Mouse (Mus musculus): ENCODE measurements around the gene Epn2. TPM values are rescaled to one million over a fixed set of nuclear protein-coding genes. Genes with fewer than 3 reads are reported as not detected.

Gene Epn2
- total and polyA plus RNA-seq, 3 experiments: 8.6 to 12.5 TPM; not detected in 1

DNA sequence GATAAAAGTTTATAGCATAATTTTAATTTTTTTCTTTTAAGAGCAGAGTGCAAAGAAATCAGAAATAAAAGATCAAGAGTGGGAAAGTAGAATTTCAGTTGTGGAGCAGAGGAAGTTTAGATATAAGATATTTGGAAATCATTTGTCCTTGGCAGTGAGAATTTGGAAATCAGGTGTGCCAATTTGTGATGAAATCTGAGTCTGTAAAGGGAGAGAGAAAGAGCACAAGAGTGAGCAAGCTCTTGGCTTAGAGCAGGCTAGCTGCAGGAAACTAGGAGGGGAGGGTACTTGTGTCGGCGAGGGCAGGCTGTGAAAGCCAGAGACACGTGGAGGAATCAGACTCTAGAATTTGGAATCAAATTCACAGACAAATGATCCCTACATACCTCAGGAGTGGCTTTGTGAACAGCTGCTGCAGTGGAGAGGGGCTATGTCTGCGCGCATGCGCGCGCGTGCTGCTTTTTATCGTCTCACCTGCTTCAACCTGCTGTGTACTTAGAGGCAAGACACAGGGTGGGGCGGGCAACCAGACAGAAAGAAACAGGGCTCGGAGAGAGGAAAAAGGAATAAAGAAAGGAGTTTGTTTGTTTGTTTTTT lies 102.6 kb downstream of the Epn2 start:
- no peak overlapping the region for H3K4me3 ChIP-seq (ENCODE audit: control insufficient read depth in 1 of 2, insufficient read depth in 1 of 2, low read depth in 2 of 2, low read length in 2 of 2)
- no peak overlapping the region for H3K9ac ChIP-seq (ENCODE audit: control insufficient read depth, low read depth, low read length, poor library complexity, severe bottlenecking)
- no peaks in the 10 kb centered on the region for H3K36me3 ChIP-seq (ENCODE audit: control insufficient read depth in 1 of 2, insufficient read depth in 2 of 2, low read length in 2 of 2)
- TF ChIP-seq NRF1 (IDR thresholded peaks at IDR 0.05; ENCODE audit: insufficient read depth, low read depth, low read length, poor library complexity, severe bottlenecking) (no peak), ETS1 (IDR thresholded peaks at IDR 0.05; ENCODE audit: low read depth, low read length) (no peak), NELFE (IDR thresholded peaks at IDR 0.05; ENCODE audit: low read depth, low read length) (no peak), MYC (IDR thresholded peaks at IDR 0.05; ENCODE audit: low read depth, low read length) (no peak), SMC3 (IDR thresholded peaks at IDR 0.05; ENCODE audit: low read depth, low read length) (no peak), HCFC1 (IDR thresholded peaks at IDR 0.05; ENCODE audit: low read depth, low read length) (no peak), ZMIZ1 (IDR thresholded peaks at IDR 0.05; ENCODE audit: low read depth, low read length) (no peak), GABPA (IDR thresholded peaks at IDR 0.05; ENCODE audit: low read depth, low read length) (no peak), USF1 (IDR thresholded peaks at IDR 0.05; ENCODE audit: low read depth, low read length) (no peak), KAT2A (conservative IDR thresholded peaks at IDR 0.05; ENCODE audit: low read depth, low read length) (no peak), BHLHE40 (IDR thresholded peaks at IDR 0.05; ENCODE audit: borderline replicate concordance, low read depth, low read length) (no peak), MAX (IDR thresholded peaks at IDR 0.05; ENCODE audit: low read length) (no peak), ZNF384 (IDR thresholded peaks at IDR 0.05; ENCODE audit: low read depth, low read length) (no peak), ZC3H11A (IDR thresholded peaks at IDR 0.05; ENCODE audit: low read depth, low read length) (no peak)
- H3K27ac ChIP-seq (ENCODE audit: control insufficient read depth, low read depth, low read length): no peak overlapping the region
- no peaks in the 10 kb centered on the region for H3K79me2 ChIP-seq (ENCODE audit: control insufficient read depth, insufficient read depth, low read length, poor library complexity)
- peaks cover 0 to 5% of the 10 kb centered on the region in 2 experiments; a peak in 1 of 4 replicates for H3K4me1 ChIP-seq (ENCODE audit: control insufficient read depth in 1 of 2, insufficient read depth in 2 of 2, low read length in 2 of 2)
- peaks cover 2 to 16% of the 10 kb centered on the region in 2 experiments for H3K27me3 ChIP-seq (ENCODE audit: control insufficient read depth in 1 of 2, insufficient read depth in 2 of 2, low read length in 2 of 2)
- H3K9me3 ChIP-seq (replicated peaks; ENCODE audit: insufficient read depth, low read length): no peaks in the 10 kb centered on the region
- DNase-seq (ENCODE audit: low read depth, low spot score): no peak

GRCm38 (mm10) chr11:61473630-61474029 lies 105.9 kb downstream of the Epn2 start:
- H3K27me3 ChIP-seq (ENCODE audit: control insufficient read depth in 1 of 2, insufficient read depth in 2 of 2, low read length in 2 of 2): peaks cover 4 to 14% of the 10 kb centered on the region in 2 experiments
- no peaks in the 10 kb centered on the region for H3K9me3 ChIP-seq (replicated peaks; ENCODE audit: insufficient read depth, low read length)
- TF ChIP-seq POLR2AphosphoS2 (IDR thresholded peaks at IDR 0.05; ENCODE audit: low read length): no peak
- TF ChIP-seq USF1 (IDR thresholded peaks at IDR 0.05; ENCODE audit: low read depth, low read length): no peak
- TF ChIP-seq TBP (IDR thresholded peaks at IDR 0.05; ENCODE audit: low read depth, low read length): no peak
- no peak for TF ChIP-seq KAT2A (conservative IDR thresholded peaks at IDR 0.05; ENCODE audit: low read depth, low read length)

More at GRCm38 (mm10) chr11:61473630-61474029, 105.9 kb downstream of the Epn2 start:
- Histone ChIP-seq H3K36me3 (ENCODE audit: control insufficient read depth in 1 of 2, insufficient read depth in 2 of 2, low read length in 2 of 2) (peaks cover 0 to 2% of the 10 kb centered on the region in 2 experiments; a peak in 1 of 4 replicates), H3K27ac (ENCODE audit: control insufficient read depth, low read depth, low read length) (no peak overlapping the region), H3K4me1 (ENCODE audit: control insufficient read depth in 1 of 2, insufficient read depth in 2 of 2, low read length in 2 of 2) (peaks cover 0 to 2% of the 10 kb centered on the region in 2 experiments; a peak in 1 of 4 replicates), H3K4me3 (ENCODE audit: control insufficient read depth in 1 of 2, insufficient read depth in 1 of 2, low read depth in 2 of 2, low read length in 2 of 2) (no peak overlapping the region), H3K79me2 (ENCODE audit: control insufficient read depth, insufficient read depth, low read length, poor library complexity) (no peaks in the 10 kb centered on the region), H3K9ac (ENCODE audit: control insufficient read depth, low read depth, low read length, poor library complexity, severe bottlenecking) (no peak overlapping the region)
- no peak for DNase-seq (ENCODE audit: low read depth, low spot score)
